In genomic region chr6:71360751-71361150, GRCm38 (mm10) we compare ENCODE assay signal across 28 mouse cellular contexts. TPM values are rescaled to one million over a fixed set of nuclear protein-coding genes. Genes with fewer than 3 reads are reported as not detected.
A peak's percentile ranks its signal among the peaks of the same experiment; 100 is the strongest.
DNase-seq lines count a peak whose midpoint lies in the region; ATAC-seq and TF ChIP-seq lines count a peak whose summit lies in the region.
"Had no signal": no experiment of that assay in that cellular context is flagged by ENCODE, and none has a peak within 500 bp of the region (broad histone marks: within the 10 kb centered on the region; RNA-seq: fewer than 3 reads in every experiment).

No protein-coding gene starts in this region.

- TF ChIP-seq POLR2A in CH12.LX (IDR thresholded peaks at IDR 0.05; ENCODE audit: low read depth, low read length) = no peak
- no peak for TF ChIP-seq POLR2A in kidney, adult 2 months (IDR thresholded peaks at IDR 0.05; ENCODE audit: low read depth, low read length)

- H3K9ac ChIP-seq in heart, embryonic 13.5 days = no peak overlapping the region
- H3K9ac ChIP-seq in CH12.LX (ENCODE audit: insufficient read depth, low read depth) = no peak overlapping the region
- H3K9ac ChIP-seq: forebrain, postnatal 0 days; heart, embryonic 12.5 days; hindbrain, embryonic 13.5 days had no signal

- TF ChIP-seq CTCF in CH12.LX (conservative IDR thresholded peaks at IDR 0.05 in 1 of 2, IDR thresholded peaks at IDR 0.05 in 1 of 2; ENCODE audit: low read depth in 2 of 2, low read length in 2 of 2) = no peak
- no peak for TF ChIP-seq CTCF in kidney, adult 2 months (conservative IDR thresholded peaks at IDR 0.05; ENCODE audit: insufficient read depth, insufficient read length, low read depth, low read length)

- WGBS in heart, embryonic 13.5 days = 53% methylated on average over 5 of the region's 5 CpGs
- 62% methylated on average over 5 of the region's 5 CpGs for WGBS in forebrain, embryonic 10.5 days
- WGBS in kidney, adult 2 months = 55% methylated on average over 5 of the region's 5 CpGs

- H3K4me1 ChIP-seq in heart, embryonic 13.5 days = peaks cover 7% of the 10 kb centered on the region; the same call in 1 of the 2 replicates
- H3K4me1 ChIP-seq in CH12.LX (ENCODE audit: control insufficient read depth in 1 of 2, insufficient read depth in 2 of 2) = peaks cover 4 to 16% of the 10 kb centered on the region in 2 experiments
- H3K4me1 ChIP-seq in forebrain, embryonic 10.5 days = no peaks in the 10 kb centered on the region
- no peaks in the 10 kb centered on the region for H3K4me1 ChIP-seq in kidney, adult 2 months (ENCODE audit: control insufficient read depth, insufficient read depth, low read length)
- H3K4me1 ChIP-seq: hindbrain, embryonic 10.5 days; hindbrain, embryonic 13.5 days had no signal

- no peak overlapping the region for H3K4me3 ChIP-seq in heart, embryonic 13.5 days
- no peak overlapping the region for H3K4me3 ChIP-seq in CH12.LX (replicated peaks in 1 of 3; ENCODE audit: low read depth in 2 of 3, low read length in 2 of 3, poor library complexity in 1 of 3)
- H3K4me3 ChIP-seq in forebrain, embryonic 10.5 days = no peak overlapping the region
- no peak overlapping the region for H3K4me3 ChIP-seq in kidney, adult 2 months (ENCODE audit: insufficient read depth, low read depth, low read length)
- H3K4me3 ChIP-seq: gastrocnemius, adult 2 months; heart, embryonic 12.5 days; hindbrain, embryonic 10.5 days; hindbrain, embryonic 13.5 days had no signal

- H3K79me2 ChIP-seq in CH12.LX (replicated peaks; ENCODE audit: control insufficient read depth, extremely low read depth, insufficient read depth, poor library complexity, severe bottlenecking) = no peaks in the 10 kb centered on the region

- dilution Hi-C loops in CH12.LX (cut with MboI; ENCODE audit: extremely low pct_ligation_motif_present, extremely low pct_unique_long_range_greater_than_20kb, low sequenced_read_pairs) = no loop called here

- intact Hi-C loops in heart, postnatal 14 days (cut with DNase I) = no loop called here

- H3K9me3 ChIP-seq in heart, embryonic 13.5 days = no peaks in the 10 kb centered on the region
- no peaks in the 10 kb centered on the region for H3K9me3 ChIP-seq in CH12.LX (replicated peaks; ENCODE audit: low read length)
- no peaks in the 10 kb centered on the region for H3K9me3 ChIP-seq in forebrain, embryonic 10.5 days
- H3K9me3 ChIP-seq: G1E; heart, embryonic 12.5 days; hindbrain, embryonic 10.5 days; hindbrain, embryonic 13.5 days had no signal

- TF ChIP-seq RAD21 in CH12.LX (IDR thresholded peaks at IDR 0.05; ENCODE audit: low read depth, low read length) = no peak

- no peak for DNase-seq in heart, postnatal 14 days
- DNase-seq in CH12.LX (ENCODE audit: extremely low read depth) = no peak
- peak; percentile 83 for DNase-seq in thymus, postnatal 0 days (ENCODE audit: low spot score)
- peak; percentile 77 for DNase-seq in thymus, postnatal 25 days
- DNase-seq in forebrain, embryonic 10.5 days (ENCODE audit: extremely low spot score, low spot score) = no peak
- DNase-seq in kidney, adult 2 months = no peak
- DNase-seq in kidney, adult 18-20 months = no peak
- DNase-seq: adrenal gland, postnatal 10 days; adrenal gland, postnatal 36 days; cerebellum, adult 18-20 months; cerebellum, adult 9-10 months; cerebellum, postnatal 14 days; forebrain, postnatal 0 days; gastrocnemius, adult 2 months; gastrocnemius, postnatal 14 days; heart, postnatal 36 days had no signal

- in situ Hi-C loops in CH12.LX (cut with MboI; ENCODE audit: low pct_ligation_motif_present, low pct_unique_long_range_greater_than_20kb, low sequenced_read_pairs) = no loop called here

- no peaks in the 10 kb centered on the region for H3K36me3 ChIP-seq in heart, embryonic 13.5 days
- no peaks in the 10 kb centered on the region for H3K36me3 ChIP-seq in CH12.LX (replicated peaks in 1 of 2; ENCODE audit: control insufficient read depth in 1 of 2, insufficient read depth in 1 of 2, low read length in 1 of 2)
- H3K36me3 ChIP-seq in forebrain, embryonic 10.5 days (replicated peaks) = no peaks in the 10 kb centered on the region
- H3K36me3 ChIP-seq in kidney, adult 2 months (ENCODE audit: control insufficient read depth, insufficient read depth, low read length) = no peaks in the 10 kb centered on the region
- H3K36me3 ChIP-seq: G1E; heart, embryonic 12.5 days; hindbrain, embryonic 10.5 days; hindbrain, embryonic 13.5 days had no signal

- no peak overlapping the region for H3K27ac ChIP-seq in heart, embryonic 13.5 days (replicated peaks)
- H3K27ac ChIP-seq in CH12.LX (ENCODE audit: insufficient read depth, low read depth) = no peak overlapping the region
- H3K27ac ChIP-seq in forebrain, embryonic 10.5 days = no peak overlapping the region
- H3K27ac ChIP-seq in kidney, adult 2 months (ENCODE audit: insufficient read depth, low read depth, low read length) = no peak overlapping the region
- H3K27ac ChIP-seq: gastrocnemius, adult 2 months; hindbrain, embryonic 10.5 days; hindbrain, embryonic 13.5 days had no signal

- TF ChIP-seq EP300 in CH12.LX (IDR thresholded peaks at IDR 0.05; ENCODE audit: low read length) = no peak

- no peak for ATAC-seq in heart, embryonic 13.5 days (ENCODE audit: extremely low read depth, insufficient number of reproducible peaks, low FRiP score, low TSS enrichment)
- ATAC-seq: forebrain, embryonic 14.5 days; forebrain, postnatal 0 days; hindbrain, embryonic 16.5 days; Patski had no signal

- H3K27me3 ChIP-seq in heart, embryonic 13.5 days (replicated peaks) = no peaks in the 10 kb centered on the region
- no peaks in the 10 kb centered on the region for H3K27me3 ChIP-seq in CH12.LX (replicated peaks)
- H3K27me3 ChIP-seq in forebrain, embryonic 10.5 days (ENCODE audit: poor library complexity, severe bottlenecking) = no peaks in the 10 kb centered on the region
- H3K27me3 ChIP-seq in kidney, adult 2 months (replicated peaks; ENCODE audit: control insufficient read depth, insufficient read depth, low read length) = no peaks in the 10 kb centered on the region
- H3K27me3 ChIP-seq: heart, embryonic 12.5 days; hindbrain, embryonic 13.5 days; Patski had no signal

- peak overlapping the region; percentile 38; the same call in 1 of the 2 replicates for H3K4me2 ChIP-seq in heart, embryonic 13.5 days
- peak overlapping the region; percentile 55 for H3K4me2 ChIP-seq in CH12.LX (ENCODE audit: insufficient read depth, low read depth, poor library complexity, severe bottlenecking)
- H3K4me2 ChIP-seq: heart, embryonic 12.5 days; hindbrain, embryonic 13.5 days had no signal

TF ChIP-seq in CH12.LX, 34 proteins besides CTCF, POLR2A, EP300 and RAD21:
- TF ChIP-seq MYC (IDR thresholded peaks at IDR 0.05; ENCODE audit: low read depth, low read length) (no peak), SMC3 (IDR thresholded peaks at IDR 0.05; ENCODE audit: low read depth, low read length) (no peak), PAX5 (IDR thresholded peaks at IDR 0.05; ENCODE audit: low read length) (no peak), ZC3H11A (IDR thresholded peaks at IDR 0.05; ENCODE audit: low read depth, low read length) (no peak), ELF1 (IDR thresholded peaks at IDR 0.05; ENCODE audit: low read depth, low read length) (no peak), JUN (IDR thresholded peaks at IDR 0.05; ENCODE audit: insufficient read depth, low read depth, low read length) (no peak), MXI1 (IDR thresholded peaks at IDR 0.05; ENCODE audit: low read depth, low read length) (no peak), UBTF (IDR thresholded peaks at IDR 0.05; ENCODE audit: low read depth, low read length) (no peak), MAFK (IDR thresholded peaks at IDR 0.05; ENCODE audit: insufficient replicate concordance, low read length) (no peak)

RNA-seq across cellular contexts. Expression of gene Cd8a, which starts 12.5 kb away (rescaled TPM):
- not detected in 2 replicates for polyA plus RNA-seq in heart, embryonic 13.5 days (2015; fragmentation: Nextera tagmentation; extraction: Ambion mirVana)
- total RNA-seq in heart, postnatal 14 days (2021) = 10 to 100 TPM in 1 of 2 experiments, 1 to 10 TPM in 1; 1.1 to 21.2 TPM
- total RNA-seq in CH12.LX (2012; rRNA removed) = 0.13 TPM in 1 of 2 replicates, not detected in the other
- total RNA-seq in CH12.LX (2014; rRNA removed) = 0.12 TPM in 1 of 2 replicates, not detected in the other
- 0.22 and 0.49 TPM in 2 replicates for polyA plus RNA-seq in CH12.LX (2012; ENCODE audit: insufficient read length, low read depth)
- 664 and 665 TPM in 2 replicates for polyA plus RNA-seq in thymus, postnatal 0 days (2015; fragmentation: Nextera tagmentation; extraction: Ambion mirVana)
- not detected in 2 replicates for polyA plus RNA-seq in forebrain, embryonic 10.5 days (2016; fragmentation: Nextera tagmentation; extraction: Ambion mirVana)
- 1.3 and 4.7 TPM in 2 replicates for polyA plus RNA-seq in kidney, adult 2 months (2012; rRNA removed)
- total RNA-seq: adrenal gland, postnatal 36 days; forebrain, postnatal 0 days; gastrocnemius, adult 2 months had no signal
- polyA plus RNA-seq: embryonic facial prominence, embryonic 11.5 days; embryonic facial prominence, embryonic 14.5 days; forebrain, embryonic 11.5 days; forebrain, embryonic 14.5 days; forebrain, postnatal 0 days; G1E; heart, embryonic 12.5 days; hindbrain, embryonic 10.5 days; hindbrain, embryonic 13.5 days; hindbrain, embryonic 16.5 days; Patski had no signal

RNA-seq across cellular contexts. Expression of gene Cd8b1, which starts 38.2 kb away (rescaled TPM):
- 0.12 TPM in 1 of 2 replicates, not detected in the other for polyA plus RNA-seq in heart, embryonic 13.5 days (2015; fragmentation: Nextera tagmentation; extraction: Ambion mirVana)
- 10 to 100 TPM in 1 of 2 experiments, under 1 TPM in 1; 0.79 to 14.4 TPM for total RNA-seq in heart, postnatal 14 days (2021)
- total RNA-seq in CH12.LX (2012; rRNA removed) (0.21 and 0.25 TPM in 2 replicates), CH12.LX (2014; rRNA removed) (0.20 and 0.30 TPM in 2 replicates)
- polyA plus RNA-seq in CH12.LX (2012; ENCODE audit: insufficient read length, low read depth) = 0.49 and 0.51 TPM in 2 replicates
- polyA plus RNA-seq in thymus, postnatal 0 days (2015; fragmentation: Nextera tagmentation; extraction: Ambion mirVana) = 1,203 and 1,244 TPM in 2 replicates
- 0.09 TPM in 1 of 2 replicates, not detected in the other for polyA plus RNA-seq in forebrain, embryonic 10.5 days (2016; fragmentation: Nextera tagmentation; extraction: Ambion mirVana)
- 0.14 and 5.7 TPM in 2 replicates for polyA plus RNA-seq in kidney, adult 2 months (2012; rRNA removed)
- total RNA-seq: forebrain, postnatal 0 days; gastrocnemius, adult 2 months; gastrocnemius, postnatal 14 days had no signal
- polyA plus RNA-seq: embryonic facial prominence, embryonic 11.5 days; embryonic facial prominence, embryonic 14.5 days; forebrain, embryonic 11.5 days; forebrain, embryonic 14.5 days; forebrain, postnatal 0 days; frontal cortex, adult 2 months; G1E; heart, embryonic 12.5 days; hindbrain, embryonic 16.5 days had no signal

RNA-seq across cellular contexts. Expression of gene Smyd1, which starts 38.7 kb away (rescaled TPM):
- polyA plus RNA-seq in heart, embryonic 13.5 days (2015; fragmentation: Nextera tagmentation; extraction: Ambion mirVana) = 90.5 and 93.4 TPM in 2 replicates
- total RNA-seq in heart, postnatal 14 days (2021) = 100 to 1,000 TPM; 352 to 365 TPM
- total RNA-seq in CH12.LX (2012; rRNA removed) (0.08 TPM in 2 replicates), CH12.LX (2014; rRNA removed) (0.08 and 0.61 TPM in 2 replicates)
- 0.27 and 0.37 TPM in 2 replicates for polyA plus RNA-seq in CH12.LX (2012; ENCODE audit: insufficient read length, low read depth)
- 2.3 and 3.7 TPM in 2 replicates for polyA plus RNA-seq in thymus, postnatal 0 days (2015; fragmentation: Nextera tagmentation; extraction: Ambion mirVana)
- polyA plus RNA-seq in forebrain, embryonic 10.5 days (2016; fragmentation: Nextera tagmentation; extraction: Ambion mirVana) = 0.09 and 0.15 TPM in 2 replicates
- 0.57 and 2.3 TPM in 2 replicates for polyA plus RNA-seq in kidney, adult 2 months (2012; rRNA removed)
- polyA plus RNA-seq: G1E had no signal

Comparison
In these comparisons a context has a peak if more than half of its experiments do, and no peak if none do; other contexts are left out.
1. DNase-seq: peak in thymus, postnatal 0 days (single experiment) and thymus, postnatal 25 days (single experiment); none in heart, postnatal 14 days (0 of 2), CH12.LX (single experiment), forebrain, embryonic 10.5 days (single experiment), kidney, adult 2 months (single experiment) and kidney, adult 18-20 months (single experiment).
2. RNA of gene Cd8a, which starts 12.5 kb away (polyA plus RNA-seq): 664 to 665 TPM in thymus, postnatal 0 days; 1.3 to 4.7 TPM in kidney, adult 2 months, 0.22 to 0.49 TPM in CH12.LX, not detected in heart, embryonic 13.5 days and not detected in forebrain, embryonic 10.5 days; every median in the first group is over 100 times any median in the second.
3. RNA of gene Cd8b1, which starts 38.2 kb away (polyA plus RNA-seq): 1,203 to 1,244 TPM in thymus, postnatal 0 days; 0.14 to 5.7 TPM in kidney, adult 2 months, 0.49 to 0.51 TPM in CH12.LX, 0.12 TPM in heart, embryonic 13.5 days and 0.09 TPM in forebrain, embryonic 10.5 days; every median in the first group is over 100 times any median in the second.
4. RNA of gene Smyd1, which starts 38.7 kb away (polyA plus RNA-seq): 90.5 to 93.4 TPM in heart, embryonic 13.5 days; 2.3 to 3.7 TPM in thymus, postnatal 0 days, 0.57 to 2.3 TPM in kidney, adult 2 months, 0.27 to 0.37 TPM in CH12.LX and 0.09 to 0.15 TPM in forebrain, embryonic 10.5 days; every median in the first group is over 10 times any median in the second.